Mouse (Mus musculus) myocyte (in vitro differentiated cells): ENCODE data around the gene Spock1.

Experiments used
- E2F4 ChIP-seq: IDR thresholded peaks from one replicate; pipeline ENCODE4 v1.6.1; 2011; ENCODE audit warnings: mild to moderate bottlenecking, control low read depth, moderate library complexity; ENCODE audit not compliant: insufficient read depth
- MYOD1 ChIP-seq, 3 experiments: IDR thresholded peaks; one replicate each; pipeline ENCODE4 v1.6.1; 2011; ENCODE audit warnings: control low read depth in 2 of 3, low read depth in 2 of 3, mild to moderate bottlenecking in 2 of 3, moderate library complexity in 1 of 3; ENCODE audit not compliant: insufficient read length in 2 of 3, control insufficient read depth in 1 of 3
- MYOG ChIP-seq, 3 experiments: IDR thresholded peaks; one replicate each; pipeline ENCODE4 v1.6.1; 2011; ENCODE audit warnings: control low read depth in 2 of 3, low read depth in 2 of 3, mild to moderate bottlenecking in 2 of 3; ENCODE audit not compliant: insufficient read length in 2 of 3, control insufficient read depth in 1 of 3, insufficient read depth in 1 of 3
- POLR2A ChIP-seq: IDR thresholded peaks from one replicate; pipeline ENCODE4 v1.6.1; 2011; ENCODE audit warnings: low read depth, mild to moderate bottlenecking, control low read depth, moderate library complexity; ENCODE audit not compliant: insufficient read length
- TCF12 ChIP-seq: IDR thresholded peaks from one replicate; pipeline ENCODE4 v1.6.1; 2011; ENCODE audit warnings: mild to moderate bottlenecking, control low read depth; ENCODE audit not compliant: poor library complexity, insufficient read depth, severe bottlenecking
- TCF3 ChIP-seq: IDR thresholded peaks from one replicate; pipeline ENCODE4 v1.6.1; 2011; ENCODE audit warnings: low read depth, control low read depth; ENCODE audit not compliant: insufficient read length
- USF1 ChIP-seq: IDR thresholded peaks from one replicate; pipeline ENCODE4 v1.6.1; 2011; ENCODE audit warnings: low read depth, mild to moderate bottlenecking, control low read depth, moderate library complexity

DNA sequence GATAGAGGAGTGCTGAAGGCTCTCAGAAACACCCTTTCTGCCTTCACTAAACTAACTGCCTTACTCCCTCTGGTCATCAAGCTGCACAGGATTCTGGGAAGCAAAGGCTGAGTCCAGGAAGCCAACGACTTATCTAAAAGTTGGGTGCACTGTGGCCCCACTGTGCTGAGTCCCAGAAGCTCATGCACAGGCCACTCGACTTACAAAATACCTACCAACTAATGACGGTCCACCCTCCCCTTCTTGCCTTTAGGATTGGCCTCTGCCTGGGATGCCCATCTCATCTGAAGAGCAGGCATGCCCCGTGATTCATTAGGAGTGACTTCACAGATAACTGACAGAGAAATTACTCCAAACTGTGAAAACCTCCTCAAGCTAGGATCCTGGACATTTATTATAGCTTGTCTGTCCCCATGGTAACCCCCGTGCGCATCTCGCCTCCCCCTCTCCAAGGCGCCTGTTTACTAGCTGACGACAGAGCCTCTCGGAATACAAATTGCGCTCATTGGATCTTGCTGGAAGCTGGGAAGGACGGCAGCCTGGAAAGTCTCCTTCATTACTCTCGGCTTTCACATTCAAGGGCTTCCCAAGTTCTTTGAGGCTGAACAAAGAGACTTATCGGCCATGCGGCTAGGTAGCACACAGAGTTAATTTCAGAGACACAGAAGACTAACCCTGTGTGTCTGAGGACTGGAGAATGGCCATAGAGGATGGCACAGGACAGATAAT is 312.9 kb downstream of the Spock1 start:
- TF ChIP-seq TCF3 (no peak), E2F4 (no peak), MYOG (IDR thresholded peaks at IDR 0.05; ENCODE audit: control insufficient read depth in 1 of 3, insufficient read depth in 1 of 3, insufficient read length in 2 of 3, low read depth in 2 of 3) (no peak), MYOD1 (IDR thresholded peaks at IDR 0.05; ENCODE audit: control insufficient read depth in 1 of 3, insufficient read length in 2 of 3, low read depth in 2 of 3) (no peak), POLR2A (no peak), TCF12 (no peak), USF1 (no peak)
